Mouse (Mus musculus) E14TG2a.4 (cell line): ENCODE results near the gene Tmem136.

Source experiments
- CTCF ChIP-seq: conservative IDR thresholded peaks from 2 replicates; pipeline ENCODE4 v1.5.1; 2014; ENCODE audit warnings: low read length
- NANOG ChIP-seq: IDR thresholded peaks from 2 replicates; pipeline ENCODE4 v1.6.1; 2014; ENCODE audit warnings: borderline replicate concordance, low read length, mixed read lengths
- POU5F1 ChIP-seq: IDR thresholded peaks from 2 replicates; pipeline ENCODE4 v1.6.1; 2014; ENCODE audit warnings: low read length, borderline replicate concordance

- TF ChIP-seq CTCF (no peak), NANOG (no peak), POU5F1 (no peak)
Observed at GRCm38 (mm10) chr9:43093803-43094202, 22.6 kb downstream of the Tmem136 start.
